Mouse (Mus musculus): ENCODE measurements around the gene Sctr. TPM values are rescaled to one million over a fixed set of nuclear protein-coding genes. Genes with fewer than 3 reads are reported as not detected.
A peak's percentile ranks its signal among the peaks of the same experiment; 100 is the strongest.

Gene Sctr
- polyA plus RNA-seq, 1 experiment = 1.1 TPM

- Histone ChIP-seq H3K27me3 (ENCODE audit: control insufficient read depth, insufficient read depth, low read length) (no peaks in the 10 kb centered on the region), H3K36me3 (ENCODE audit: control insufficient read depth, insufficient read depth, low read length) (peaks cover 12% of the 10 kb centered on the region), H3K27ac (ENCODE audit: insufficient read depth, low read depth, low read length) (no peak overlapping the region), H3K4me3 (ENCODE audit: low read depth, low read length) (no peak overlapping the region), H3K4me1 (ENCODE audit: control insufficient read depth, insufficient read depth, insufficient read length, low read length) (peaks cover 32% of the 10 kb centered on the region)
- 93% methylated on average over 5 of the region's 5 CpGs for WGBS
- TF ChIP-seq POLR2A (IDR thresholded peaks at IDR 0.05; ENCODE audit: low read depth, low read length) (no peak), CTCF (IDR thresholded peaks at IDR 0.05; ENCODE audit: extremely low read depth, insufficient read length, insufficient replicate concordance, low read depth, low read length) (no peak)
Measured at GRCm38 (mm10) chr1:120069120-120069519, 62.4 kb downstream of the Sctr start.

- H3K27me3 ChIP-seq (ENCODE audit: control insufficient read depth, insufficient read depth, low read length) = no peaks in the 10 kb centered on the region
- H3K4me1 ChIP-seq (ENCODE audit: control insufficient read depth, insufficient read depth, insufficient read length, low read length) = peaks cover 35% of the 10 kb centered on the region
- H3K36me3 ChIP-seq (ENCODE audit: control insufficient read depth, insufficient read depth, low read length) = peaks cover 12% of the 10 kb centered on the region
- TF ChIP-seq POLR2A (IDR thresholded peaks at IDR 0.05; ENCODE audit: low read depth, low read length) (no peak), CTCF (IDR thresholded peaks at IDR 0.05; ENCODE audit: extremely low read depth, insufficient read length, insufficient replicate concordance, low read depth, low read length) (no peak)
- no peak overlapping the region for H3K4me3 ChIP-seq (ENCODE audit: low read depth, low read length)
- WGBS = 36% methylated on average over 6 of the region's 6 CpGs
- H3K27ac ChIP-seq (ENCODE audit: insufficient read depth, low read depth, low read length) = peak overlapping the region; percentile 50; the same call in 1 of the 2 replicates
Measured at GRCm38 (mm10) chr1:120070168-120070567, 63.5 kb downstream of the Sctr start.

GRCm38 (mm10) chr1:120071133-120071532 lies 64.4 kb downstream of the Sctr start:
- Histone ChIP-seq H3K36me3 (ENCODE audit: control insufficient read depth, insufficient read depth, low read length) (peaks cover 12% of the 10 kb centered on the region), H3K4me3 (ENCODE audit: low read depth, low read length) (no peak overlapping the region), H3K27me3 (ENCODE audit: control insufficient read depth, insufficient read depth, low read length) (no peaks in the 10 kb centered on the region), H3K27ac (ENCODE audit: insufficient read depth, low read depth, low read length) (no peak overlapping the region), H3K4me1 (ENCODE audit: control insufficient read depth, insufficient read depth, insufficient read length, low read length) (peaks cover 32% of the 10 kb centered on the region)
- 81% methylated on average over 4 of the region's 4 CpGs for WGBS
- TF ChIP-seq POLR2A (IDR thresholded peaks at IDR 0.05; ENCODE audit: low read depth, low read length) = no peak
- TF ChIP-seq CTCF (IDR thresholded peaks at IDR 0.05; ENCODE audit: extremely low read depth, insufficient read length, insufficient replicate concordance, low read depth, low read length) = no peak

- TF ChIP-seq CTCF (IDR thresholded peaks at IDR 0.05; ENCODE audit: extremely low read depth, insufficient read length, insufficient replicate concordance, low read depth, low read length) = no peak
- no peak for TF ChIP-seq POLR2A (IDR thresholded peaks at IDR 0.05; ENCODE audit: low read depth, low read length)
- Histone ChIP-seq H3K27me3 (ENCODE audit: control insufficient read depth, insufficient read depth, low read length) (no peaks in the 10 kb centered on the region), H3K36me3 (ENCODE audit: control insufficient read depth, insufficient read depth, low read length) (peaks cover 3% of the 10 kb centered on the region), H3K4me1 (ENCODE audit: control insufficient read depth, insufficient read depth, insufficient read length, low read length) (peaks cover 32% of the 10 kb centered on the region), H3K4me3 (ENCODE audit: low read depth, low read length) (peak overlapping the region; percentile 64), H3K27ac (ENCODE audit: insufficient read depth, low read depth, low read length) (peak overlapping the region; percentile 75)
- 4% methylated on average over 16 of the region's 16 CpGs for WGBS
Measured at GRCm38 (mm10) chr1:120072900-120073299, 66.2 kb downstream of the Sctr start.

- H3K27me3 ChIP-seq (ENCODE audit: control insufficient read depth, insufficient read depth, low read length) = no peaks in the 10 kb centered on the region
- peaks cover 32% of the 10 kb centered on the region for H3K4me1 ChIP-seq (ENCODE audit: control insufficient read depth, insufficient read depth, insufficient read length, low read length)
- 4% methylated on average over 40 of the region's 40 CpGs for WGBS
- H3K36me3 ChIP-seq (ENCODE audit: control insufficient read depth, insufficient read depth, low read length) = no peaks in the 10 kb centered on the region
- TF ChIP-seq CTCF (IDR thresholded peaks at IDR 0.05; ENCODE audit: extremely low read depth, insufficient read length, insufficient replicate concordance, low read depth, low read length) = no peak
- TF ChIP-seq POLR2A (IDR thresholded peaks at IDR 0.05; ENCODE audit: low read depth, low read length) = peak; percentile 64; the same call in 1 of the 2 replicates
- peak within 1 kb of the TSS; percentile 64 for H3K4me3 ChIP-seq (ENCODE audit: low read depth, low read length)
- peak within 1 kb of the TSS; percentile 75 for H3K27ac ChIP-seq (ENCODE audit: insufficient read depth, low read depth, low read length)
Measured at GRCm38 (mm10) chr1:120073519-120074306, 67.0 kb downstream of the Sctr start, which contains the start of gene Tmem37. TSS of gene Tmem37 (minus strand) at chr1:120074074.

GRCm38 (mm10) chr1:120074307-120074702 lies 67.6 kb downstream of the Sctr start:
- Histone ChIP-seq H3K27me3 (ENCODE audit: control insufficient read depth, insufficient read depth, low read length) (no peaks in the 10 kb centered on the region), H3K4me1 (ENCODE audit: control insufficient read depth, insufficient read depth, insufficient read length, low read length) (peaks cover 32% of the 10 kb centered on the region), H3K36me3 (ENCODE audit: control insufficient read depth, insufficient read depth, low read length) (no peaks in the 10 kb centered on the region), H3K4me3 (ENCODE audit: low read depth, low read length) (no peak overlapping the region), H3K27ac (ENCODE audit: insufficient read depth, low read depth, low read length) (peak overlapping the region; percentile 66)
- TF ChIP-seq CTCF (IDR thresholded peaks at IDR 0.05; ENCODE audit: extremely low read depth, insufficient read length, insufficient replicate concordance, low read depth, low read length) (no peak), POLR2A (IDR thresholded peaks at IDR 0.05; ENCODE audit: low read depth, low read length) (no peak)
- 47% methylated on average over 4 of the region's 4 CpGs for WGBS

GRCm38 (mm10) chr1:120074931-120075330 lies 68.2 kb downstream of the Sctr start:
- peaks cover 26% of the 10 kb centered on the region for H3K4me1 ChIP-seq (ENCODE audit: control insufficient read depth, insufficient read depth, insufficient read length, low read length)
- H3K27ac ChIP-seq (ENCODE audit: insufficient read depth, low read depth, low read length) = peak overlapping the region; percentile 57
- WGBS = 44% methylated on average over 4 of the region's 4 CpGs
- TF ChIP-seq POLR2A (IDR thresholded peaks at IDR 0.05; ENCODE audit: low read depth, low read length) = no peak
- no peak for TF ChIP-seq CTCF (IDR thresholded peaks at IDR 0.05; ENCODE audit: extremely low read depth, insufficient read length, insufficient replicate concordance, low read depth, low read length)
- no peaks in the 10 kb centered on the region for H3K27me3 ChIP-seq (ENCODE audit: control insufficient read depth, insufficient read depth, low read length)
- H3K36me3 ChIP-seq (ENCODE audit: control insufficient read depth, insufficient read depth, low read length) = no peaks in the 10 kb centered on the region
- H3K4me3 ChIP-seq (ENCODE audit: low read depth, low read length) = no peak overlapping the region
